Mouse (Mus musculus): ENCODE data around the gene Polh. TPM values are rescaled to one million over a fixed set of nuclear protein-coding genes. Genes with fewer than 3 reads are reported as not detected.

The Polh gene
- polyA plus RNA-seq, 1 experiment from 2014 or later, result 26.0 TPM

GRCm38 (mm10) chr17:46201151-46201550 is 1.3 kb downstream of the Polh start:
- Histone ChIP-seq H3K4me1 (replicated peaks; ENCODE audit: control insufficient read depth, insufficient read depth, low read length) (peaks cover 22% of the 10 kb centered on the region), H3K27me3 (ENCODE audit: control insufficient read depth, insufficient read depth, low read depth, low read length) (no peaks in the 10 kb centered on the region), H3K9ac (ENCODE audit: low read length) (peak overlapping the region; percentile 24; the same call in 1 of the 2 replicates), H3K27ac (ENCODE audit: low read length) (no peak overlapping the region), H3K9me3 (ENCODE audit: control insufficient read depth, low read length) (no peaks in the 10 kb centered on the region), H3K4me2 (ENCODE audit: low read depth, low read length) (peak overlapping the region; percentile 89), H3K4me3 (ENCODE audit: low read length) (peak overlapping the region; percentile 97), H3K36me3 (ENCODE audit: control insufficient read depth, insufficient read depth, low read length) (peaks cover 27% of the 10 kb centered on the region)
- no peak for ATAC-seq (ENCODE audit: low read depth)
- WGBS, result 39% methylated on average over 6 of the region's 6 CpGs

- no peak for ATAC-seq (ENCODE audit: low read depth)
- no peaks in the 10 kb centered on the region for H3K27me3 ChIP-seq (ENCODE audit: control insufficient read depth, insufficient read depth, low read depth, low read length)
- no peaks in the 10 kb centered on the region for H3K4me1 ChIP-seq (replicated peaks; ENCODE audit: control insufficient read depth, insufficient read depth, low read length)
- H3K4me2 ChIP-seq (ENCODE audit: low read depth, low read length), result no peak overlapping the region
- WGBS, result 90% methylated on average over 2 of the region's 2 CpGs
- no peak overlapping the region for H3K4me3 ChIP-seq (ENCODE audit: low read length)
- H3K9ac ChIP-seq (ENCODE audit: low read length), result no peak overlapping the region
- H3K27ac ChIP-seq (ENCODE audit: low read length), result no peak overlapping the region
- H3K36me3 ChIP-seq (ENCODE audit: control insufficient read depth, insufficient read depth, low read length), result peaks cover 59% of the 10 kb centered on the region
- H3K9me3 ChIP-seq (ENCODE audit: control insufficient read depth, low read length), result no peaks in the 10 kb centered on the region
Measured at GRCm38 (mm10) chr17:46188829-46189228, 13.6 kb downstream of the Polh start.

- H3K4me1 ChIP-seq (replicated peaks; ENCODE audit: control insufficient read depth, insufficient read depth, low read length), result no peaks in the 10 kb centered on the region
- ATAC-seq (ENCODE audit: low read depth), result no peak
Measured at GRCm38 (mm10) chr17:46182273-46182672, 20.2 kb downstream of the Polh start.

GRCm38 (mm10) chr17:46170538-46170937 is 31.9 kb downstream of the Polh start:
- ATAC-seq (ENCODE audit: low read depth), result no peak
- H3K36me3 ChIP-seq (ENCODE audit: control insufficient read depth, insufficient read depth, low read length), result peaks cover 48% of the 10 kb centered on the region
- H3K4me2 ChIP-seq (ENCODE audit: low read depth, low read length), result no peak overlapping the region
- WGBS, result 64% methylated on average over 3 of the region's 3 CpGs
- H3K9ac ChIP-seq (ENCODE audit: low read length), result no peak overlapping the region
- no peak overlapping the region for H3K27ac ChIP-seq (ENCODE audit: low read length)
- H3K27me3 ChIP-seq (ENCODE audit: control insufficient read depth, insufficient read depth, low read depth, low read length), result no peaks in the 10 kb centered on the region
- H3K4me3 ChIP-seq (ENCODE audit: low read length), result no peak overlapping the region
- no peaks in the 10 kb centered on the region for H3K4me1 ChIP-seq (replicated peaks; ENCODE audit: control insufficient read depth, insufficient read depth, low read length)
- H3K9me3 ChIP-seq (ENCODE audit: control insufficient read depth, low read length), result no peaks in the 10 kb centered on the region

More at GRCm38 (mm10) chr17:46182273-46182672, 20.2 kb downstream of the Polh start:
- Histone ChIP-seq H3K9ac (ENCODE audit: low read length) (no peak overlapping the region), H3K4me2 (ENCODE audit: low read depth, low read length) (no peak overlapping the region), H3K9me3 (ENCODE audit: control insufficient read depth, low read length) (no peaks in the 10 kb centered on the region), H3K36me3 (ENCODE audit: control insufficient read depth, insufficient read depth, low read length) (peaks cover 49% of the 10 kb centered on the region), H3K4me3 (ENCODE audit: low read length) (no peak overlapping the region), H3K27ac (ENCODE audit: low read length) (no peak overlapping the region), H3K27me3 (ENCODE audit: control insufficient read depth, insufficient read depth, low read depth, low read length) (no peaks in the 10 kb centered on the region)
- 80% methylated on average over 4 of the region's 4 CpGs for WGBS

- Histone ChIP-seq H3K9ac (ENCODE audit: low read length) (no peak overlapping the region), H3K4me3 (ENCODE audit: low read length) (no peak overlapping the region), H3K36me3 (ENCODE audit: control insufficient read depth, insufficient read depth, low read length) (peaks cover 59% of the 10 kb centered on the region), H3K27me3 (ENCODE audit: control insufficient read depth, insufficient read depth, low read depth, low read length) (no peaks in the 10 kb centered on the region), H3K27ac (ENCODE audit: low read length) (no peak overlapping the region), H3K4me1 (replicated peaks; ENCODE audit: control insufficient read depth, insufficient read depth, low read length) (no peaks in the 10 kb centered on the region), H3K4me2 (ENCODE audit: low read depth, low read length) (no peak overlapping the region), H3K9me3 (ENCODE audit: control insufficient read depth, low read length) (no peaks in the 10 kb centered on the region)
- ATAC-seq (ENCODE audit: low read depth), result no peak
- 91% methylated on average over 5 of the region's 5 CpGs for WGBS
Measured at GRCm38 (mm10) chr17:46168768-46169167, 33.7 kb downstream of the Polh start.

GRCm38 (mm10) chr17:46168318-46168717 is 34.1 kb downstream of the Polh start:
- H3K4me1 ChIP-seq (replicated peaks; ENCODE audit: control insufficient read depth, insufficient read depth, low read length), result no peaks in the 10 kb centered on the region; the same call in 1 of the 2 replicates
- no peak overlapping the region for H3K4me2 ChIP-seq (ENCODE audit: low read depth, low read length)
- no peak overlapping the region for H3K9ac ChIP-seq (ENCODE audit: low read length)
- no peak for ATAC-seq (ENCODE audit: low read depth)
- H3K4me3 ChIP-seq (ENCODE audit: low read length), result no peak overlapping the region
- no peak overlapping the region for H3K27ac ChIP-seq (ENCODE audit: low read length)
- H3K27me3 ChIP-seq (ENCODE audit: control insufficient read depth, insufficient read depth, low read depth, low read length), result no peaks in the 10 kb centered on the region
- H3K36me3 ChIP-seq (ENCODE audit: control insufficient read depth, insufficient read depth, low read length), result peaks cover 59% of the 10 kb centered on the region
- WGBS, result 33% methylated on average over 5 of the region's 5 CpGs
- no peaks in the 10 kb centered on the region for H3K9me3 ChIP-seq (ENCODE audit: control insufficient read depth, low read length)

- Histone ChIP-seq H3K9ac (ENCODE audit: low read length) (no peak overlapping the region), H3K4me2 (ENCODE audit: low read depth, low read length) (no peak overlapping the region), H3K27ac (ENCODE audit: low read length) (no peak overlapping the region), H3K4me1 (replicated peaks; ENCODE audit: control insufficient read depth, insufficient read depth, low read length) (peaks cover 13% of the 10 kb centered on the region), H3K9me3 (ENCODE audit: control insufficient read depth, low read length) (no peaks in the 10 kb centered on the region), H3K36me3 (ENCODE audit: control insufficient read depth, insufficient read depth, low read length) (peaks cover 52% of the 10 kb centered on the region), H3K27me3 (ENCODE audit: control insufficient read depth, insufficient read depth, low read depth, low read length) (no peaks in the 10 kb centered on the region), H3K4me3 (ENCODE audit: low read length) (no peak overlapping the region)
- no peak for ATAC-seq (ENCODE audit: low read depth)
- 77% methylated on average over 11 of the region's 11 CpGs for WGBS
Measured at GRCm38 (mm10) chr17:46167014-46167413, 35.4 kb downstream of the Polh start.

GRCm38 (mm10) chr17:46166270-46166669 is 36.2 kb downstream of the Polh start:
- Histone ChIP-seq H3K27me3 (ENCODE audit: control insufficient read depth, insufficient read depth, low read depth, low read length) (no peaks in the 10 kb centered on the region), H3K4me2 (ENCODE audit: low read depth, low read length) (no peak overlapping the region), H3K27ac (ENCODE audit: low read length) (no peak overlapping the region), H3K4me3 (ENCODE audit: low read length) (no peak overlapping the region), H3K9ac (ENCODE audit: low read length) (no peak overlapping the region), H3K4me1 (replicated peaks; ENCODE audit: control insufficient read depth, insufficient read depth, low read length) (peaks cover 17% of the 10 kb centered on the region), H3K36me3 (ENCODE audit: control insufficient read depth, insufficient read depth, low read length) (peaks cover 51% of the 10 kb centered on the region), H3K9me3 (ENCODE audit: control insufficient read depth, low read length) (no peaks in the 10 kb centered on the region)
- ATAC-seq (ENCODE audit: low read depth), result no peak
- WGBS, result 76% methylated on average over 5 of the region's 5 CpGs

- Histone ChIP-seq H3K27me3 (ENCODE audit: control insufficient read depth, insufficient read depth, low read depth, low read length) (no peaks in the 10 kb centered on the region), H3K27ac (ENCODE audit: low read length) (no peak overlapping the region), H3K4me1 (replicated peaks; ENCODE audit: control insufficient read depth, insufficient read depth, low read length) (peaks cover 17% of the 10 kb centered on the region), H3K9ac (ENCODE audit: low read length) (no peak overlapping the region), H3K4me2 (ENCODE audit: low read depth, low read length) (no peak overlapping the region), H3K4me3 (ENCODE audit: low read length) (no peak overlapping the region), H3K9me3 (ENCODE audit: control insufficient read depth, low read length) (no peaks in the 10 kb centered on the region), H3K36me3 (ENCODE audit: control insufficient read depth, insufficient read depth, low read length) (peaks cover 48% of the 10 kb centered on the region)
- no peak for ATAC-seq (ENCODE audit: low read depth)
- WGBS, result 87% methylated on average over 12 of the region's 12 CpGs
Measured at GRCm38 (mm10) chr17:46165460-46165859, 37.0 kb downstream of the Polh start.

- H3K36me3 ChIP-seq (ENCODE audit: control insufficient read depth, insufficient read depth, low read length), result peaks cover 45% of the 10 kb centered on the region
- peaks cover 17% of the 10 kb centered on the region for H3K4me1 ChIP-seq (replicated peaks; ENCODE audit: control insufficient read depth, insufficient read depth, low read length)
- no peak overlapping the region for H3K9ac ChIP-seq (ENCODE audit: low read length)
- H3K4me3 ChIP-seq (ENCODE audit: low read length), result no peak overlapping the region
- no peak overlapping the region for H3K4me2 ChIP-seq (ENCODE audit: low read depth, low read length)
- 91% methylated on average over 10 of the region's 10 CpGs for WGBS
- H3K9me3 ChIP-seq (ENCODE audit: control insufficient read depth, low read length), result no peaks in the 10 kb centered on the region
- H3K27me3 ChIP-seq (ENCODE audit: control insufficient read depth, insufficient read depth, low read depth, low read length), result no peaks in the 10 kb centered on the region
- no peak overlapping the region for H3K27ac ChIP-seq (ENCODE audit: low read length)
- no peak for ATAC-seq (ENCODE audit: low read depth)
Measured at GRCm38 (mm10) chr17:46164791-46165190, 37.7 kb downstream of the Polh start.

Data from lung, embryonic 16.5 days (tissue).